Mouse (Mus musculus) bone marrow, adult 2 months (tissue): ENCODE measurements around the gene Fam78b.

Experiments
- CTCF ChIP-seq: fragments of 200-500 bp; IDR thresholded peaks from 2 replicates; pipeline ENCODE4 v1.5.1; 2011; ENCODE audit warnings: low read length, control low read depth; ENCODE audit not compliant: control insufficient read depth, insufficient read depth
- POLR2A ChIP-seq: fragments of 200-500 bp; IDR thresholded peaks from 2 replicates; pipeline ENCODE4 v1.6.1; 2011; ENCODE audit warnings: low read depth, mild to moderate bottlenecking, control low read depth, low read length, borderline replicate concordance; ENCODE audit not compliant: control insufficient read depth

DNA sequence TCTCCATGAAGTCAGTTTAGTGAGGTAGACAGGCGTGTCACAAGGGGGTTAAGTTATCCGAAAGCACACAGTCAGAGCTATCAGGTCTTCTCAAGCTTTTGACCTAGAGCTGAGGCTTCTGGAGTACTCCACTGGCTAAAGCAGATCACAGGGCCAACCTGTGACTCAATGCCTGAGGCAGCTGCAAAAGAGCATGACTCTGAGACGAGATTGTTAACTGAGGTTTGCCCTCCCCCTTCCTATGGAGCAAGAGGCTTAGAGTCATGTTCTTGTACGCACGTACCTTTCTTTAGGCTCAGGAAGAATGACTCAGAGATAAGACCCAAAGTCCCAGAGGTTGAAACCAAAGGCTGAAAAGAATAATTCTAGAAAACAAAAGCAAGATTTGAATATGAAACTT, 32.9 kb upstream of the Fam78b start:
- TF ChIP-seq POLR2A (no peak), CTCF (no peak)
